Mouse (Mus musculus) neural tube, embryonic 15.5 days (tissue): ENCODE results near the gene Baiap2l2. TPM values are rescaled to one million over a fixed set of nuclear protein-coding genes. Genes with fewer than 3 reads are reported as not detected.

ENCODE experiments used
- ATAC-seq: fragments of 200-750 bp; cut with Nextera tagmentation; 2 replicates; pipeline ENCODE4 v1.8.0; 2017; ENCODE audit warnings: mild to moderate bottlenecking, moderate TSS enrichment, moderate library complexity; ENCODE audit not compliant: low FRiP score
- H3K27ac ChIP-seq: fragments of 300-500 bp; sonication (generic); replicated peaks from 2 replicates; pipeline ENCODE4 v1.5.1; 2015; ENCODE audit warnings: mild to moderate bottlenecking, inconsistent platforms
- H3K27me3 ChIP-seq: fragments of 300-500 bp; sonication (generic); replicated peaks from 2 replicates; pipeline ENCODE4 v1.6.1; 2015; ENCODE audit warnings: inconsistent platforms
- H3K36me3 ChIP-seq: fragments of 300-500 bp; sonication (generic); 2 replicates; pipeline ENCODE4 v1.6.1; 2015; ENCODE audit warnings: inconsistent platforms
- H3K4me1 ChIP-seq: fragments of 300-500 bp; sonication (generic); 2 replicates; pipeline ENCODE4 v1.6.1; 2015; ENCODE audit warnings: inconsistent platforms
- H3K4me2 ChIP-seq: fragments of 300-500 bp; sonication (generic); 2 replicates; pipeline ENCODE4 v1.6.1; 2015; ENCODE audit warnings: inconsistent platforms, mild to moderate bottlenecking, moderate library complexity
- H3K4me3 ChIP-seq: fragments of 300-500 bp; sonication (generic); replicated peaks from 2 replicates; pipeline ENCODE4 v1.5.1; 2015; ENCODE audit warnings: mild to moderate bottlenecking, inconsistent platforms
- H3K9ac ChIP-seq: fragments of 300-500 bp; sonication (generic); replicated peaks from 2 replicates; pipeline ENCODE4 v1.6.1; 2015; ENCODE audit warnings: mild to moderate bottlenecking, inconsistent platforms
- H3K9me3 ChIP-seq: fragments of 300-500 bp; sonication (generic); replicated peaks from 2 replicates; pipeline ENCODE4 v1.6.1; 2016; ENCODE audit warnings: inconsistent platforms
- WGBS: fragments of 180-500 bp; shearing (Covaris S2); methylation state at CpG from one replicate; pipeline ENCODE4 v1.1.7; 2015; ENCODE audit warnings: mixed read lengths; 5-methylcytosine and 5-hydroxymethylcytosine counted together
- polyA plus RNA-seq: library from polyadenylated mRNA; unstranded; fragments of >200 nt; fragmentation: Nextera tagmentation; extraction: Ambion mirVana; gene quantifications from 2 replicates; pipeline ENCODE4 v1.2.1, GENCODE M21; 2015

The Baiap2l2 gene
- polyA plus RNA-seq, 1 experiment from 2014 or later: 4.0 TPM

GRCm38 (mm10) chr15:79271124-79271746, 14.1 kb downstream of the Baiap2l2 start:
- Histone ChIP-seq H3K27ac (no peak overlapping the region), H3K4me1 (peaks cover 16% of the 10 kb centered on the region), H3K9ac (no peak overlapping the region), H3K4me2 (peak overlapping the region; percentile 93), H3K36me3 (no peaks in the 10 kb centered on the region), H3K9me3 (no peaks in the 10 kb centered on the region), H3K4me3 (peak overlapping the region; percentile 44), H3K27me3 (no peaks in the 10 kb centered on the region)
- ATAC-seq: peak; percentile 30; the same call in 1 of the 2 replicates
- 12% methylated on average over 17 of the region's 17 CpGs for WGBS

- WGBS: under 1% methylated on average over 33 of the region's 33 CpGs
- Histone ChIP-seq H3K4me1 (peaks cover 16% of the 10 kb centered on the region), H3K27ac (peak overlapping the region; percentile 61), H3K4me3 (peak overlapping the region; percentile 44), H3K9ac (peak overlapping the region; percentile 39; the same call in 1 of the 2 replicates), H3K36me3 (no peaks in the 10 kb centered on the region), H3K27me3 (no peaks in the 10 kb centered on the region; the same call in 1 of the 2 replicates), H3K4me2 (peak overlapping the region; percentile 93), H3K9me3 (no peaks in the 10 kb centered on the region)
- peak; percentile 67; the same call in 1 of the 2 replicates for ATAC-seq
These were observed 14.8 kb downstream of the Baiap2l2 start for GRCm38 (mm10) chr15:79270317-79271123.

GRCm38 (mm10) chr15:79268521-79268920, 16.8 kb downstream of the Baiap2l2 start:
- Histone ChIP-seq H3K4me2 (no peak overlapping the region), H3K4me3 (no peak overlapping the region), H3K36me3 (no peaks in the 10 kb centered on the region), H3K4me1 (peaks cover 16% of the 10 kb centered on the region), H3K27me3 (peaks cover 6% of the 10 kb centered on the region), H3K9ac (no peak overlapping the region), H3K9me3 (no peaks in the 10 kb centered on the region), H3K27ac (no peak overlapping the region)
- ATAC-seq: no peak
- 20% methylated on average over 1 of the region's 1 CpGs for WGBS

GRCm38 (mm10) chr15:79265384-79265783, 20.0 kb downstream of the Baiap2l2 start:
- Histone ChIP-seq H3K4me2 (no peak overlapping the region), H3K4me3 (no peak overlapping the region), H3K4me1 (peaks cover 26% of the 10 kb centered on the region), H3K9me3 (no peaks in the 10 kb centered on the region), H3K27ac (no peak overlapping the region), H3K36me3 (no peaks in the 10 kb centered on the region), H3K27me3 (peaks cover 30% of the 10 kb centered on the region), H3K9ac (no peak overlapping the region)
- ATAC-seq: no peak
- 77% methylated on average over 4 of the region's 4 CpGs for WGBS

GRCm38 (mm10) chr15:79263726-79264125, 21.6 kb downstream of the Baiap2l2 start:
- no peak for ATAC-seq
- 93% methylated on average over 6 of the region's 6 CpGs for WGBS
- peaks cover 43% of the 10 kb centered on the region for H3K27me3 ChIP-seq

GRCm38 (mm10) chr15:79262786-79263309, 22.5 kb downstream of the Baiap2l2 start:
- no peak for ATAC-seq
- Histone ChIP-seq H3K27me3 (peaks cover 48% of the 10 kb centered on the region), H3K36me3 (no peaks in the 10 kb centered on the region), H3K27ac (no peak overlapping the region), H3K4me3 (peak overlapping the region; percentile 52; the same call in 1 of the 2 replicates), H3K4me1 (peaks cover 20% of the 10 kb centered on the region), H3K4me2 (peak overlapping the region; percentile 88), H3K9me3 (no peaks in the 10 kb centered on the region), H3K9ac (no peak overlapping the region)
- 96% methylated on average over 3 of the region's 3 CpGs for WGBS

More at GRCm38 (mm10) chr15:79263726-79264125, 21.6 kb downstream of the Baiap2l2 start:
- H3K4me1 ChIP-seq: peaks cover 20% of the 10 kb centered on the region
- H3K36me3 ChIP-seq: no peaks in the 10 kb centered on the region
- H3K9me3 ChIP-seq: no peaks in the 10 kb centered on the region
- H3K9ac ChIP-seq: no peak overlapping the region
- H3K4me2 ChIP-seq: no peak overlapping the region
- no peak overlapping the region for H3K4me3 ChIP-seq
- H3K27ac ChIP-seq: no peak overlapping the region

- no peaks in the 10 kb centered on the region for H3K36me3 ChIP-seq
- peak overlapping the region; percentile 52 for H3K4me3 ChIP-seq
- no peak overlapping the region for H3K27ac ChIP-seq
- peak overlapping the region; percentile 88 for H3K4me2 ChIP-seq
- peaks cover 48% of the 10 kb centered on the region for H3K27me3 ChIP-seq
- H3K9me3 ChIP-seq: no peaks in the 10 kb centered on the region
- ATAC-seq: no peak
- H3K9ac ChIP-seq: no peak overlapping the region
- WGBS: 16% methylated on average over 13 of the region's 13 CpGs
- peaks cover 20% of the 10 kb centered on the region for H3K4me1 ChIP-seq
These were observed 23.0 kb downstream of the Baiap2l2 start for GRCm38 (mm10) chr15:79262375-79262774.

- ATAC-seq: peak; percentile 71
- Histone ChIP-seq H3K4me1 (peaks cover 20% of the 10 kb centered on the region), H3K27me3 (peaks cover 48% of the 10 kb centered on the region), H3K9me3 (no peaks in the 10 kb centered on the region), H3K9ac (peak overlapping the region; percentile 58), H3K36me3 (no peaks in the 10 kb centered on the region), H3K4me2 (peak overlapping the region; percentile 88), H3K27ac (no peak overlapping the region), H3K4me3 (peak overlapping the region; percentile 52)
- WGBS: 0% methylated on average over 19 of the region's 28 CpGs
These were observed 23.6 kb downstream of the Baiap2l2 start for GRCm38 (mm10) chr15:79261757-79262156.

- ATAC-seq: peak; percentile 83
- H3K36me3 ChIP-seq: no peaks in the 10 kb centered on the region
- WGBS: under 1% methylated on average over 52 of the region's 62 CpGs
- peak overlapping the region; percentile 88 for H3K4me2 ChIP-seq
- H3K4me3 ChIP-seq: peak overlapping the region; percentile 52
- peak overlapping the region; percentile 58 for H3K9ac ChIP-seq
- H3K4me1 ChIP-seq: peaks cover 20% of the 10 kb centered on the region
- H3K27ac ChIP-seq: no peak overlapping the region
- H3K27me3 ChIP-seq: peaks cover 48% of the 10 kb centered on the region
- H3K9me3 ChIP-seq: no peaks in the 10 kb centered on the region
These were observed 24.1 kb downstream of the Baiap2l2 start for GRCm38 (mm10) chr15:79261095-79261725.

- WGBS: 33% methylated on average over 17 of the region's 17 CpGs
- Histone ChIP-seq H3K27me3 (peaks cover 56% of the 10 kb centered on the region), H3K36me3 (no peaks in the 10 kb centered on the region), H3K4me1 (peaks cover 20% of the 10 kb centered on the region), H3K27ac (no peak overlapping the region), H3K4me2 (no peak overlapping the region), H3K9me3 (no peaks in the 10 kb centered on the region), H3K4me3 (no peak overlapping the region), H3K9ac (no peak overlapping the region)
- ATAC-seq: no peak
These were observed 26.8 kb downstream of the Baiap2l2 start for GRCm38 (mm10) chr15:79258521-79258920.

GRCm38 (mm10) chr15:79254661-79255060, 30.7 kb downstream of the Baiap2l2 start, which contains the start of gene Slc16a8:
Slc16a8 (minus strand) TSS chr15:79254761.
- H3K9ac ChIP-seq: no peak within 1 kb of the TSS
- no peak for ATAC-seq
- no peaks in the 10 kb centered on the region for H3K36me3 ChIP-seq
- H3K4me2 ChIP-seq: no peak within 1 kb of the TSS
- peaks cover 53% of the 10 kb centered on the region for H3K27me3 ChIP-seq
- H3K4me1 ChIP-seq: peaks cover 16% of the 10 kb centered on the region
- no peaks in the 10 kb centered on the region for H3K9me3 ChIP-seq
- H3K27ac ChIP-seq: no peak within 1 kb of the TSS
- H3K4me3 ChIP-seq: no peak within 1 kb of the TSS
- WGBS: 35% methylated on average over 3 of the region's 3 CpGs
